Mouse (Mus musculus) kidney, embryonic 14.5 days (tissue): ENCODE results near the gene H2al1c. TPM values are rescaled to one million over a fixed set of nuclear protein-coding genes. Genes with fewer than 3 reads are reported as not detected.

Experiments
- ATAC-seq: fragments of 200-750 bp; cut with Nextera tagmentation; 2 replicates; pipeline ENCODE4 v1.8.0; 2017; ENCODE audit warnings: moderate number of reproducible peaks, mild to moderate bottlenecking, moderate TSS enrichment, moderate library complexity; ENCODE audit not compliant: low FRiP score, low TSS enrichment
- H3K27ac ChIP-seq: fragments of 300-500 bp; sonication (generic); 2 replicates; pipeline ENCODE4 v1.5.1; 2014; ENCODE audit warnings: low read depth, mild to moderate bottlenecking, low read length, moderate library complexity, mixed read lengths
- H3K27me3 ChIP-seq: fragments of 300-500 bp; sonication (generic); 2 replicates; pipeline ENCODE4 v1.6.1; 2014; ENCODE audit warnings: mild to moderate bottlenecking, low read length; ENCODE audit not compliant: control insufficient read depth, insufficient read depth
- H3K36me3 ChIP-seq: fragments of 300-500 bp; sonication (generic); 2 replicates; pipeline ENCODE4 v1.6.1; 2014; ENCODE audit warnings: low read length, mixed read lengths; ENCODE audit not compliant: control insufficient read depth, insufficient read depth
- H3K4me1 ChIP-seq: fragments of 300-500 bp; sonication (generic); 2 replicates; pipeline ENCODE4 v1.6.1; 2014; ENCODE audit warnings: low read length, mixed read lengths; ENCODE audit not compliant: control insufficient read depth, insufficient read depth
- H3K4me2 ChIP-seq: fragments of 300-500 bp; sonication (generic); replicated peaks from 2 replicates; pipeline ENCODE4 v1.6.1; 2014; ENCODE audit warnings: low read depth, mild to moderate bottlenecking, low read length
- H3K4me3 ChIP-seq: fragments of 300-500 bp; sonication (generic); 2 replicates; pipeline ENCODE4 v1.5.1; 2014; ENCODE audit warnings: mild to moderate bottlenecking, low read length
- H3K9ac ChIP-seq: fragments of 300-500 bp; sonication (generic); 2 replicates; pipeline ENCODE4 v1.6.1; 2014; ENCODE audit warnings: low read depth, mild to moderate bottlenecking, low read length, moderate library complexity
- H3K9me3 ChIP-seq: fragments of 300-500 bp; sonication (generic); 2 replicates; pipeline ENCODE4 v1.6.1; 2016; ENCODE audit warnings: low read length; ENCODE audit not compliant: control insufficient read depth
- WGBS: fragments of 180-500 bp; shearing (Covaris S2); extraction: QIAGEN DNeasy Blood & Tissue Kit; methylation state at CpG from one replicate; pipeline ENCODE4 v1.1.7; 2014; 5-methylcytosine and 5-hydroxymethylcytosine counted together
- polyA plus RNA-seq: library from polyadenylated mRNA; unstranded; fragments of >200 nt; fragmentation: Nextera tagmentation; extraction: Ambion mirVana; gene quantifications from 2 replicates; pipeline ENCODE4 v1.2.1, GENCODE M21; 2014

H2al1c gene
- polyA plus RNA-seq, 1 experiment from 2014 or later: not detected

DNA sequence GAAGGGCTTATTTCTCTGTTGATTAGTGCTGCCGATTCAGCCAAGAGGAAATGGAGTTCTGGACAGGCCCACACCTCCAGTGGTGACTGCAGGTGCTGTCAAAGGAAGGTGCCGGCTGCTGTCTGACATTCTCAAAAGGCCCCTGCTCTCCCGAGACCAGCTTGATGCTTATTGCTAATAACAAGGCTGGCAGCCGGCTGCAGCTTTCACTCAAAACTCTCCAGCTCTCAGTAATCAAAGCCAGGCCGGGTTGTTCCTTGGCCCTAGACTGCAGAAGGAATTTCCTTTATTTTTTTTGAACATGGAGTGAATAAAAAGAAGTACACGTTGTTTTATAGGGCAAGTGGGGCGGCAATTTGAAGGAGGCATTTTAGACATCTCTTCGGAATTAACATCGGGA lies 40.3 kb downstream of the H2al1c start:
- Histone ChIP-seq H3K4me1 (no peaks in the 10 kb centered on the region), H3K27me3 (no peaks in the 10 kb centered on the region), H3K36me3 (no peaks in the 10 kb centered on the region), H3K9ac (no peak overlapping the region), H3K9me3 (no peaks in the 10 kb centered on the region), H3K4me2 (no peak overlapping the region), H3K27ac (no peak overlapping the region), H3K4me3 (no peak overlapping the region)
- WGBS: 73% methylated on average over 9 of the region's 9 CpGs
- ATAC-seq: no peak

DNA sequence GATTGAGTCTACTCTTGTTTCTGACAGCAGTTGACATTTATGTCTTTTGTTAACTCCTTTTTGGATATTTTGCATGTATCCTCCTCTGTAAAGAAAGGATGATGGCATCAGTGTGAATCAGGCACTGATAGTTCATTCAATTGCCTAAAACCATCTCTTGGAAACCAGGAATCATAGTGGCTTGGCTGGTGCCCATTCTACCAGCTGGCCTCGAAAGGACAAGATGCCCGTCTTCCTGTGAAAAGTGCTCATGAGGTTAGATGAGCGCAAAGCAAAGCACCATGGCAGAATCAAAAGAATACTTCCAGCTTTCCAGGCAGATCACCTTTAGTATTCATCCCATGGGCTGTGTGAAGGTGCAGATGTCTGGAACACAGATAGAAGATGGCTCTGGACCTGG lies 41.3 kb downstream of the H2al1c start:
- WGBS: 93% methylated on average over 3 of the region's 3 CpGs
- Histone ChIP-seq H3K27me3 (no peaks in the 10 kb centered on the region), H3K9ac (no peak overlapping the region), H3K4me1 (no peaks in the 10 kb centered on the region), H3K9me3 (no peaks in the 10 kb centered on the region), H3K36me3 (no peaks in the 10 kb centered on the region), H3K4me2 (no peak overlapping the region), H3K4me3 (no peak overlapping the region), H3K27ac (no peak overlapping the region)
- ATAC-seq: no peak

Other genes starting within 250 kb of the H2al1c start
- not detected in 2 replicates for gene H2al1a, start 6.4 kb upstream of the H2al1c start, polyA plus RNA-seq
- gene H2al1b, start 3.2 kb upstream of the H2al1c start, polyA plus RNA-seq: not detected in 2 replicates
- not detected in 2 replicates for gene H2al1d, start 3.2 kb downstream of the H2al1c start, polyA plus RNA-seq
- gene H2al1e, start 6.3 kb downstream of the H2al1c start, polyA plus RNA-seq: not detected in 2 replicates
- not detected in 2 replicates for gene H2al1f, start 9.5 kb downstream of the H2al1c start, polyA plus RNA-seq
- gene H2al1g, start 12.6 kb downstream of the H2al1c start, polyA plus RNA-seq: not detected in 2 replicates
- not detected in 2 replicates for gene H2al1h, start 15.8 kb downstream of the H2al1c start, polyA plus RNA-seq
- not detected in 2 replicates for gene H2al1i, start 19.0 kb downstream of the H2al1c start, polyA plus RNA-seq
- not detected in 2 replicates for gene H2al1j, start 22.2 kb downstream of the H2al1c start, polyA plus RNA-seq